Mouse (Mus musculus) kidney, adult 2 months (tissue): ENCODE data around the gene Nacc1. TPM values are rescaled to one million over a fixed set of nuclear protein-coding genes. Genes with fewer than 3 reads are reported as not detected.

ENCODE experiments used
- DNase-seq: peaks from one replicate; pipeline ENCODE4 v3.0.0; 2021
- H3K27ac ChIP-seq: fragments of 200-500 bp; 2 replicates; pipeline ENCODE4 v1.5.1; 2012; ENCODE audit warnings: low read depth, low read length, control low read depth, inconsistent platforms; ENCODE audit not compliant: insufficient read depth
- H3K27me3 ChIP-seq: fragments of 200-500 bp; replicated peaks from 2 replicates; pipeline ENCODE4 v1.6.1; 2012; ENCODE audit warnings: mild to moderate bottlenecking, moderate library complexity, low read length, inconsistent platforms; ENCODE audit not compliant: control insufficient read depth, insufficient read depth
- H3K36me3 ChIP-seq: fragments of 200-500 bp; 2 replicates; pipeline ENCODE4 v1.6.1; 2012; ENCODE audit warnings: mild to moderate bottlenecking, moderate library complexity, low read length, inconsistent platforms; ENCODE audit not compliant: control insufficient read depth, insufficient read depth
- H3K4me1 ChIP-seq: fragments of 200-500 bp; 2 replicates; pipeline ENCODE4 v1.6.1; 2011; ENCODE audit warnings: low read length; ENCODE audit not compliant: control insufficient read depth, insufficient read depth
- H3K4me3 ChIP-seq: fragments of 200-500 bp; 2 replicates; pipeline ENCODE4 v1.5.1; 2011; ENCODE audit warnings: mild to moderate bottlenecking, low read depth, low read length, control low read depth; ENCODE audit not compliant: insufficient read depth
- CTCF ChIP-seq: fragments of 200-500 bp; conservative IDR thresholded peaks from 2 replicates; pipeline ENCODE4 v1.5.1; 2011; ENCODE audit warnings: low read depth, mild to moderate bottlenecking, control low read depth, low read length, moderate library complexity, mixed read lengths; ENCODE audit not compliant: insufficient read depth, insufficient read length
- POLR2A ChIP-seq: fragments of 200-500 bp; IDR thresholded peaks from one replicate; pipeline ENCODE4 v1.6.1; 2011; ENCODE audit warnings: low read depth, low read length, control low read depth
- WGBS: fragments of 180-500 bp; shearing (Covaris S2); methylation state at CpG from one replicate; pipeline ENCODE4 v1.1.7; 2018; 5-methylcytosine and 5-hydroxymethylcytosine counted together
- polyA plus RNA-seq: library from polyadenylated mRNA; depleted of rRNA; stranded (reverse); fragments of >200 nt; gene quantifications from 2 replicates; pipeline ENCODE4 v1.2.3, GENCODE M21; 2012; rRNA removed

Gene Nacc1
- 85.8 and 93.9 TPM in 2 replicates for polyA plus RNA-seq

GRCm38 (mm10) chr8:84687705-84688100 is at the start of gene Nacc1:
Gene Nacc1, minus strand, starts transcription at chr8:84687862.
- peak within 1 kb of the TSS; percentile 88 for H3K4me3 ChIP-seq

DNA sequence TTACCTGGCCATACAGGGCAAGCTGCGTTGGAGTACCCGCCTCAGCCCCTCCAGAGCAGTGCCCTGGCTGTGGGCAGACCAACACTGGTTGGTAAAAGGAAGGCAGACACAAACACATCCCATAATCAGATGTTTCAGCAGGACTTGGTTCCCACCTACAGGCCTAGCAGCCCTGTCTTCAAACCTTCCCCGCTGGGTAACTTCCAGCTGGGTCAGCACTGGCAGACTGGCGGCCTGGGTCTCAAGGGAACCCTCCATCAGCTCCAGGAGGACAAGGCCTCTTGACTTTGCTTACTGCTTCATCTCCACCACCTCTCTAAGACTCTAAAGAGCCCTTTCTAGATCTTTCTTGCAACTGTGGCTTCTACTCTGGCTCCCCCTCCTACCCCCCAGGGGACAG is 48.9 kb upstream of the Nacc1 start:
- H3K36me3 ChIP-seq: no peaks in the 10 kb centered on the region
- H3K27ac ChIP-seq: no peak overlapping the region
- TF ChIP-seq CTCF (no peak), POLR2A (no peak)
- H3K27me3 ChIP-seq: no peaks in the 10 kb centered on the region
- 92% methylated on average over 4 of the region's 4 CpGs for WGBS
- H3K4me3 ChIP-seq: no peak overlapping the region
- no peak for DNase-seq
- peaks cover 6% of the 10 kb centered on the region for H3K4me1 ChIP-seq

More at GRCm38 (mm10) chr8:84687705-84688100, at the start of gene Nacc1:
- no peaks in the 10 kb centered on the region for H3K27me3 ChIP-seq
- no peak for TF ChIP-seq CTCF
- TF ChIP-seq POLR2A: no peak
- no peaks in the 10 kb centered on the region for H3K36me3 ChIP-seq
- H3K27ac ChIP-seq: peak within 1 kb of the TSS; percentile 76
- DNase-seq: peak; percentile 93
- WGBS: under 1% methylated on average over 33 of the region's 37 CpGs
- H3K4me1 ChIP-seq: peaks cover 25% of the 10 kb centered on the region

GRCm38 (mm10) chr8:84735597-84735996 is 47.9 kb upstream of the Nacc1 start:
- WGBS: 53% methylated on average over 2 of the region's 2 CpGs
- TF ChIP-seq CTCF (no peak), POLR2A (no peak)
- 0 out of 2 replicates have a peak overlapping the region, but pooled peaks have one; percentile 9 for H3K27ac ChIP-seq
- no peak for DNase-seq
- H3K27me3 ChIP-seq: no peaks in the 10 kb centered on the region
- peaks cover 8% of the 10 kb centered on the region for H3K4me1 ChIP-seq
- no peaks in the 10 kb centered on the region for H3K36me3 ChIP-seq
- no peak overlapping the region for H3K4me3 ChIP-seq

DNA sequence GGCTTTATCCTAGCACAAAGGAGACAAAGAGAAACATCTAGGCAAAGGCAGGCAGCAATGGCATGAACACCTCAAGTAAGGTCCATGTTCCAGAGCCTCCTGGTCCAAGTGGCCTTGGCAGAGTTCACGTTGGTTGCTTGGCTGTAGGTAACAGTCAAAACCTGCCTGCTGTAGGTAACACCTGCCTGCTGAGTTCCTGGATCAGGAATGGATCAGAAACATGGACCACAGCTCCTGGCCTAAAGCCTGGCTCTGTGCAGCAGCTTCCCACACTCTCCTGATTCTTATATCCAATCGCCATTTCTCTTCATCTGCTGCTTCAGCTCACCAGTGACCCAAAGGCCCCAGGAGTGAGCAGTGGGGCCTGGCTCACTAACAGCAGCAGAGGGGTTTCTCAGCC is 47.0 kb upstream of the Nacc1 start:
- DNase-seq: no peak
- H3K4me3 ChIP-seq: no peak overlapping the region
- H3K27me3 ChIP-seq: no peaks in the 10 kb centered on the region
- 84% methylated on average over 2 of the region's 2 CpGs for WGBS
- H3K36me3 ChIP-seq: no peaks in the 10 kb centered on the region
- peaks cover 8% of the 10 kb centered on the region for H3K4me1 ChIP-seq
- no peak overlapping the region for H3K27ac ChIP-seq
- TF ChIP-seq POLR2A (no peak), CTCF (no peak)

DNA sequence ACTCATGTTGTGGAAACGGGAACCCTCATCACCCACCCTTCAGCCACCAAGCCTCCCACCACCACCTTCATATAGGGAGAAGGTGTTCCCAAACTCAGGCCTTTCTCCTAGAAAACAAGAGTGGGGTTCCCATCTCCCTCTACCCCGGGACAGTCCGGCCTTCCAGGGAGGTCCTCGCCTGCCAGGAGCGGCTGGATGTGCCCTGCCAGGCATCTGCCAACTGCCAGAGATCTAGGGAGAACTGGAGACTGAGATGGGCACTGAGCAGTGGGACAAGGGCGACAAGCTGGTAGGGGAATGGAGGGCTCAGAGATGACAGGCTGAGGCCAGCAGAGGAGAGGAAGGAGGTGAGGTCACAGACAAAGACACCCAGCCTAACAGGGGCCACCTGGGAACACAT is 46.3 kb upstream of the Nacc1 start:
- H3K4me1 ChIP-seq: peaks cover 8% of the 10 kb centered on the region
- DNase-seq: no peak
- H3K27me3 ChIP-seq: no peaks in the 10 kb centered on the region
- 96% methylated on average over 6 of the region's 6 CpGs for WGBS
- no peak for TF ChIP-seq CTCF
- no peak for TF ChIP-seq POLR2A
- H3K4me3 ChIP-seq: no peak overlapping the region
- no peak overlapping the region for H3K27ac ChIP-seq
- no peaks in the 10 kb centered on the region for H3K36me3 ChIP-seq

DNA sequence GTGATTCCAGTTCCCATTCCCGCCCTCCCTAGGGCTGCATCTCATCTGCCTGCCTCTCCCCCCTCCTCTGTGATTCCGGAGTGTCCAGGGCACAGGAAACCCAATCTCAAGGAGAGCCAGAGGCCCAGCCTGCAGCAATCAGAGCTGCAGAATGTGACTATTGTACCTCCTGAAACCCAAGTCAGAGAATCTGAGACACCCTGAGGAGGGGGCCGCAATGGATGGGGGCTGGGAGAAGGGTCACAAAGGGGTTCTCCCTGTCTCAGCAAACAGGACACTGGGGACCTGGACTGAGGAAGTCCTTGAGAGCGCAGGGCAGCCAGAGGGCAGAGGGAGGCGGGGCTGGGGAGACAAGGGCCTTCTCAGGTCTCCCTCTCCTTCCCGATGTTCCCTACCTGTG is 45.3 kb upstream of the Nacc1 start:
- peak; percentile 50 for DNase-seq
- WGBS: 42% methylated on average over 6 of the region's 6 CpGs
- Histone ChIP-seq H3K27ac (no peak overlapping the region), H3K4me1 (peaks cover 8% of the 10 kb centered on the region), H3K36me3 (no peaks in the 10 kb centered on the region), H3K4me3 (no peak overlapping the region), H3K27me3 (no peaks in the 10 kb centered on the region)
- TF ChIP-seq POLR2A: no peak

- no peak for DNase-seq
- no peaks in the 10 kb centered on the region for H3K27me3 ChIP-seq
- H3K4me3 ChIP-seq: no peak overlapping the region
- 50% methylated on average over 5 of the region's 5 CpGs for WGBS
- no peaks in the 10 kb centered on the region for H3K36me3 ChIP-seq
- peaks cover 5% of the 10 kb centered on the region for H3K4me1 ChIP-seq
- TF ChIP-seq POLR2A: no peak
- no peak for TF ChIP-seq CTCF
- H3K27ac ChIP-seq: no peak overlapping the region
These were observed 44.9 kb upstream of the Nacc1 start for GRCm38 (mm10) chr8:84732545-84732944.

DNA sequence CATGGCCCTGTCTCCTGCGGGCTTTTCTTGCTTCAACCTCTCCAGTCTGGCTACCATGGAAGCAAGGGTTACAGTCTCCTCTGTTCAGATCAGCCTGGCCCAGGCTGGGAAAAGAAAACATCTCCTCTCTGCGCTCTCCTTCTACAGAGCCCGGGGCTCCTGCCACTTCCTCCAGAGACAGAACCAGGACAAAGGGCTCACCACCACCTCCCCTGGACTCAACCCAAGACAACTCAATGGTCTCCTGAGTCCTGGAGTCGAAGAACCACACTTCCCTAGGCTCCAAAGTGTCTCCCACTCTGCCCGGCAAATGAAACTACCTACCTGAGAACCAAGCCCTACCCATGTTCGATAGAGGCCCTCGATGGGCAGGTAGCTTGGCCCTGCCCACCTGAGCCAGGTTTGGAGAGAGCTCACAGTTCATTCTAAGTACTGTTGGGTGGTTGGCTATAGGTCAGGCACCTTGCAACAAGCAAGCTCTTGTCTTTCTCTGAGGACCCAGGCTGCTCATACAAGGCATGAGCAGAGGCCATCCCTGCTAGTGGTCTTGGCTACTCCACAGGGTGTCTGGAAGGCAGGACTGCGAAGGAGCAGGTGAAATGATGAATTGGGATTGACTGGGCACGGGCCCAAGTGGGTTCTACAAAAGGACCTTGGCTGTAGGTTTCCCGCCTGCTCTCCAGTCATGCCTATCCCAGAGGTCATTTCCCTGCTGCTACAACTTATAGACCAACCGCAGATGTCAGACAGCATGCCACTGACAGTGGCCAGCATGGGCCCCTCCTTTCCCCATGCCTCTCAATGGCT is 43.9 kb upstream of the Nacc1 start:
- TF ChIP-seq CTCF (no peak), POLR2A (no peak)
- DNase-seq: no peak
- Histone ChIP-seq H3K4me3 (no peak overlapping the region), H3K27ac (no peak overlapping the region), H3K4me1 (peaks cover 5% of the 10 kb centered on the region), H3K36me3 (no peaks in the 10 kb centered on the region), H3K27me3 (no peaks in the 10 kb centered on the region)
- 55% methylated on average over 11 of the region's 11 CpGs for WGBS
